ENCODE assay signal across 16 mouse cellular contexts in the genomic region with DNA sequence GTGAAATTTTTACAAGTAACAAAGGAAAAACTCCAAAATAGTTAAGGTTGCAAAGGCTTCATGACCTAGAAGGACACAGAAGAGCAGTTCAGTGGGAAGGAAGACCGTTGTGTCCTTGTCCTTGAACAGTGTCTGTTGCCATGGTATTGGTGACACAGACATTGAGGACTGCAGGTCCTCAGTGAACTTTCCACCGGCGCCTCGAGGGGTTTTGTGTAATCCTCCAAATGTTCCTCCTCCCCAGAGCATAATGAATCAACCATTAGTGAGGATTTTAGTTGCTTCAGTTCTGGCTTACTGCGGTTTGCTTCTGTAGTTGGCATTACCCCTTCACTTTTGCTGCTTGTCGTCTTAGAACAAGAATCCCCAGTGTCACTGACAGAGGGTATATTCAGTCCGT.
DNase-seq lines count a peak whose midpoint lies in the region; ATAC-seq lines count a peak whose summit lies in the region.
"Had no signal": no experiment of that assay in that cellular context is flagged by ENCODE, and none has a peak within 500 bp of the region (broad histone marks: within the 10 kb centered on the region; RNA-seq: fewer than 3 reads in every experiment).

No protein-coding gene starts in this region.

- no peak overlapping the region for H3K9ac ChIP-seq in hindbrain, embryonic 14.5 days
- no peak overlapping the region for H3K9ac ChIP-seq in hindbrain, embryonic 12.5 days
- H3K9ac ChIP-seq: heart, embryonic 15.5 days; lung, embryonic 15.5 days had no signal

- 25% methylated on average over 7 of the region's 7 CpGs for WGBS in hindbrain, embryonic 14.5 days
- 48% methylated on average over 7 of the region's 7 CpGs for WGBS in hindbrain, embryonic 12.5 days
- WGBS in embryonic facial prominence, embryonic 10.5 days: 70% methylated on average over 7 of the region's 7 CpGs

- H3K9me3 ChIP-seq in hindbrain, embryonic 14.5 days (ENCODE audit: control insufficient read depth, low read length): no peaks in the 10 kb centered on the region
- H3K9me3 ChIP-seq in hindbrain, embryonic 12.5 days (replicated peaks): no peaks in the 10 kb centered on the region
- no peaks in the 10 kb centered on the region for H3K9me3 ChIP-seq in embryonic facial prominence, embryonic 10.5 days
- H3K9me3 ChIP-seq: heart, embryonic 15.5 days; lung, embryonic 15.5 days had no signal

- DNase-seq in hindbrain, embryonic 14.5 days (ENCODE audit: low spot score): peak; percentile 42
- peak; percentile 4 for DNase-seq in 3T3-L1 (ENCODE audit: low read depth, low spot score)
- peak; percentile 29 for DNase-seq in ZHBTc4 (ENCODE audit: low read depth, low spot score)
- DNase-seq in embryonic facial prominence, embryonic 10.5 days (ENCODE audit: low spot score): peak; percentile 17
- DNase-seq in left cerebral cortex, adult 9 months (ENCODE audit: low spot score in 2 of 2): no peak
- DNase-seq in spleen, postnatal 36 days (ENCODE audit: low spot score in 2 of 2): no peak
- DNase-seq in frontal cortex, postnatal 10 days (ENCODE audit: low spot score in 2 of 2): no peak
- DNase-seq: gastrocnemius, adult 2 months; right cerebral cortex, postnatal 4 days; thymus, adult 2 months had no signal

- no peak overlapping the region for H3K4me3 ChIP-seq in hindbrain, embryonic 14.5 days (replicated peaks; ENCODE audit: low read length)
- H3K4me3 ChIP-seq in hindbrain, embryonic 12.5 days: no peak overlapping the region
- H3K4me3 ChIP-seq in embryonic facial prominence, embryonic 10.5 days: no peak overlapping the region
- H3K4me3 ChIP-seq: erythroblast, embryonic 14.5 days; gastrocnemius, adult 2 months; heart, embryonic 15.5 days; lung, embryonic 15.5 days had no signal

- H3K4me2 ChIP-seq in hindbrain, embryonic 14.5 days (replicated peaks): no peak overlapping the region
- no peak overlapping the region for H3K4me2 ChIP-seq in hindbrain, embryonic 12.5 days (replicated peaks)
- H3K4me2 ChIP-seq: heart, embryonic 15.5 days; lung, embryonic 15.5 days had no signal

- H3K36me3 ChIP-seq in hindbrain, embryonic 14.5 days (replicated peaks; ENCODE audit: control insufficient read depth, insufficient read depth): no peaks in the 10 kb centered on the region
- H3K36me3 ChIP-seq in hindbrain, embryonic 12.5 days: no peaks in the 10 kb centered on the region
- H3K36me3 ChIP-seq in embryonic facial prominence, embryonic 10.5 days (replicated peaks): no peaks in the 10 kb centered on the region
- H3K36me3 ChIP-seq: heart, embryonic 15.5 days; lung, embryonic 15.5 days had no signal

- H3K27me3 ChIP-seq in hindbrain, embryonic 14.5 days (ENCODE audit: control insufficient read depth, insufficient read depth, low read length): no peaks in the 10 kb centered on the region
- no peaks in the 10 kb centered on the region for H3K27me3 ChIP-seq in hindbrain, embryonic 12.5 days
- H3K27me3 ChIP-seq in embryonic facial prominence, embryonic 10.5 days (replicated peaks; ENCODE audit: low read depth, poor library complexity, severe bottlenecking): no peaks in the 10 kb centered on the region
- H3K27me3 ChIP-seq: CH12.LX; heart, embryonic 15.5 days; lung, embryonic 15.5 days had no signal

- H3K27ac ChIP-seq in hindbrain, embryonic 14.5 days: no peak overlapping the region; the same call in 1 of the 2 replicates
- no peak overlapping the region for H3K27ac ChIP-seq in hindbrain, embryonic 12.5 days
- no peak overlapping the region for H3K27ac ChIP-seq in embryonic facial prominence, embryonic 10.5 days (replicated peaks)
- H3K27ac ChIP-seq: gastrocnemius, adult 2 months; heart, embryonic 15.5 days; lung, embryonic 15.5 days had no signal

- ATAC-seq in hindbrain, embryonic 14.5 days (ENCODE audit: low FRiP score): no peak
- no peak for ATAC-seq in hindbrain, embryonic 12.5 days (ENCODE audit: low FRiP score)
- ATAC-seq: activated CD4-positive, CD25-positive, alpha-beta regulatory T cell, adult 4 months had no signal

- peaks cover 13% of the 10 kb centered on the region for H3K4me1 ChIP-seq in hindbrain, embryonic 14.5 days (replicated peaks; ENCODE audit: control insufficient read depth, insufficient read depth, low read length)
- H3K4me1 ChIP-seq in hindbrain, embryonic 12.5 days: peaks cover 17% of the 10 kb centered on the region
- peaks cover 8% of the 10 kb centered on the region; the same call in 1 of the 2 replicates for H3K4me1 ChIP-seq in embryonic facial prominence, embryonic 10.5 days
- H3K4me1 ChIP-seq: heart, embryonic 15.5 days; lung, embryonic 15.5 days had no signal

Comparison
In these comparisons a context has a peak if more than half of its experiments do, and no peak if none do; other contexts are left out.
1. DNase-seq: peak in hindbrain, embryonic 14.5 days (single experiment), 3T3-L1 (single experiment), ZHBTc4 (single experiment) and embryonic facial prominence, embryonic 10.5 days (single experiment); none in left cerebral cortex, adult 9 months (0 of 2), spleen, postnatal 36 days (0 of 2) and frontal cortex, postnatal 10 days (0 of 2).